Mouse (Mus musculus): ENCODE measurements at regions not wholly inside any gene's neighbourhood (a gene's known extent, or its start where the extent isn't known, plus 50 kb on each side); places are given as distances from the start of the nearest gene placed in this dataset.

- H3K27ac ChIP-seq, result no peak overlapping the region
- no peak overlapping the region for H3K4me3 ChIP-seq
- H3K36me3 ChIP-seq (ENCODE audit: control insufficient read depth, insufficient read depth, low read length), result peaks cover 2% of the 10 kb centered on the region; the same call in 1 of the 2 replicates
- no peak for DNase-seq
- no peak for TF ChIP-seq POLR2A (IDR thresholded peaks at IDR 0.05; ENCODE audit: insufficient read depth, low read depth, low read length)
- TF ChIP-seq CTCF (IDR thresholded peaks at IDR 0.05), result no peak
- TF ChIP-seq EP300 (IDR thresholded peaks at IDR 0.05; ENCODE audit: insufficient read depth, low read depth, low read length), result no peak
- no peaks in the 10 kb centered on the region for H3K4me1 ChIP-seq (ENCODE audit: control insufficient read depth, insufficient read depth, low read length)
- no peaks in the 10 kb centered on the region for H3K27me3 ChIP-seq (ENCODE audit: control insufficient read depth, insufficient read depth, low read length)
- intact Hi-C loops (cut with DNase I), result loop anchor here (1.0 kb wide), 1 partner anchor 31 kb away; no protein-coding TSS in a partner anchor
- H3K79me2 ChIP-seq (replicated peaks; ENCODE audit: control insufficient read depth, insufficient read depth, low read length), result no peaks in the 10 kb centered on the region
- H3K9ac ChIP-seq (ENCODE audit: low read depth, low read length), result no peak overlapping the region
- 68% methylated on average over 3 of the region's 3 CpGs for WGBS
Measured at GRCm38 (mm10) chr1:193672681-193673080, 302.6 kb upstream of the Camk1g start.

GRCm38 (mm10) chr1:193671816-193672254 is 301.7 kb upstream of the Camk1g start:
- intact Hi-C loops (cut with DNase I), result no loop called here
- TF ChIP-seq POLR2A (IDR thresholded peaks at IDR 0.05; ENCODE audit: insufficient read depth, low read depth, low read length) (no peak), EP300 (IDR thresholded peaks at IDR 0.05; ENCODE audit: insufficient read depth, low read depth, low read length) (no peak), CTCF (IDR thresholded peaks at IDR 0.05) (no peak)
- WGBS, result 49% methylated on average over 3 of the region's 3 CpGs

GRCm38 (mm10) chr1:193671046-193671445 is 300.9 kb upstream of the Camk1g start:
- H3K79me2 ChIP-seq (replicated peaks; ENCODE audit: control insufficient read depth, insufficient read depth, low read length), result no peaks in the 10 kb centered on the region
- H3K27ac ChIP-seq, result no peak overlapping the region
- no peak overlapping the region for H3K4me3 ChIP-seq
- no peak for TF ChIP-seq EP300 (IDR thresholded peaks at IDR 0.05; ENCODE audit: insufficient read depth, low read depth, low read length)
- 69% methylated on average over 1 of the region's 1 CpGs for WGBS
- 0 out of 2 replicates have a peak, but pooled peaks cover 2% of the 10 kb centered on the region for H3K4me1 ChIP-seq (ENCODE audit: control insufficient read depth, insufficient read depth, low read length)
- no peaks in the 10 kb centered on the region for H3K27me3 ChIP-seq (ENCODE audit: control insufficient read depth, insufficient read depth, low read length)
- H3K9ac ChIP-seq (ENCODE audit: low read depth, low read length), result no peak overlapping the region
- peaks cover 2% of the 10 kb centered on the region; the same call in 1 of the 2 replicates for H3K36me3 ChIP-seq (ENCODE audit: control insufficient read depth, insufficient read depth, low read length)
- no peak for DNase-seq
- intact Hi-C loops (cut with DNase I), result no loop called here

More at GRCm38 (mm10) chr1:193671816-193672254, 301.7 kb upstream of the Camk1g start:
- Histone ChIP-seq H3K79me2 (replicated peaks; ENCODE audit: control insufficient read depth, insufficient read depth, low read length) (no peaks in the 10 kb centered on the region), H3K4me1 (ENCODE audit: control insufficient read depth, insufficient read depth, low read length) (no peaks in the 10 kb centered on the region), H3K36me3 (ENCODE audit: control insufficient read depth, insufficient read depth, low read length) (peaks cover 2% of the 10 kb centered on the region; the same call in 1 of the 2 replicates), H3K27me3 (ENCODE audit: control insufficient read depth, insufficient read depth, low read length) (no peaks in the 10 kb centered on the region), H3K27ac (no peak overlapping the region), H3K9ac (ENCODE audit: low read depth, low read length) (no peak overlapping the region), H3K4me3 (no peak overlapping the region)
- no peak for DNase-seq

GRCm38 (mm10) chr1:193670008-193670407 is 299.9 kb upstream of the Camk1g start:
- H3K36me3 ChIP-seq (ENCODE audit: control insufficient read depth, insufficient read depth, low read length), result peaks cover 3% of the 10 kb centered on the region; the same call in 1 of the 2 replicates
- no peaks in the 10 kb centered on the region for H3K27me3 ChIP-seq (ENCODE audit: control insufficient read depth, insufficient read depth, low read length)
- no peak overlapping the region for H3K9ac ChIP-seq (ENCODE audit: low read depth, low read length)
- TF ChIP-seq EP300 (IDR thresholded peaks at IDR 0.05; ENCODE audit: insufficient read depth, low read depth, low read length) (no peak), CTCF (IDR thresholded peaks at IDR 0.05) (no peak), POLR2A (IDR thresholded peaks at IDR 0.05; ENCODE audit: insufficient read depth, low read depth, low read length) (no peak)
- no peak overlapping the region for H3K27ac ChIP-seq
- H3K4me1 ChIP-seq (ENCODE audit: control insufficient read depth, insufficient read depth, low read length), result 0 out of 2 replicates have a peak, but pooled peaks cover 2% of the 10 kb centered on the region
- intact Hi-C loops (cut with DNase I), result no loop called here
- no peak for DNase-seq
- H3K4me3 ChIP-seq, result no peak overlapping the region
- H3K79me2 ChIP-seq (replicated peaks; ENCODE audit: control insufficient read depth, insufficient read depth, low read length), result no peaks in the 10 kb centered on the region

GRCm38 (mm10) chr1:193668841-193669240 is 298.7 kb upstream of the Camk1g start:
- H3K4me3 ChIP-seq, result no peak overlapping the region
- TF ChIP-seq POLR2A (IDR thresholded peaks at IDR 0.05; ENCODE audit: insufficient read depth, low read depth, low read length) (no peak), EP300 (IDR thresholded peaks at IDR 0.05; ENCODE audit: insufficient read depth, low read depth, low read length) (0 out of 2 replicates have a peak, but pooled peaks have one; percentile 38), CTCF (IDR thresholded peaks at IDR 0.05) (no peak)
- no peaks in the 10 kb centered on the region for H3K79me2 ChIP-seq (replicated peaks; ENCODE audit: control insufficient read depth, insufficient read depth, low read length)
- H3K36me3 ChIP-seq (ENCODE audit: control insufficient read depth, insufficient read depth, low read length), result peaks cover 3% of the 10 kb centered on the region; the same call in 1 of the 2 replicates
- no peaks in the 10 kb centered on the region for H3K27me3 ChIP-seq (ENCODE audit: control insufficient read depth, insufficient read depth, low read length)
- H3K4me1 ChIP-seq (ENCODE audit: control insufficient read depth, insufficient read depth, low read length), result 0 out of 2 replicates have a peak, but pooled peaks cover 2% of the 10 kb centered on the region
- peak overlapping the region; percentile 49 for H3K27ac ChIP-seq
- DNase-seq, result peak; percentile 26 to 53
- no peak overlapping the region for H3K9ac ChIP-seq (ENCODE audit: low read depth, low read length)
- intact Hi-C loops (cut with DNase I), result loop anchor here (5.0 kb wide), 1 partner anchor 92 kb away; no protein-coding TSS in a partner anchor

- no peak overlapping the region for H3K4me3 ChIP-seq
- intact Hi-C loops (cut with DNase I), result loop anchor here (5.0 kb wide), 1 partner anchor 89 kb away; no protein-coding TSS in a partner anchor
- TF ChIP-seq EP300 (IDR thresholded peaks at IDR 0.05; ENCODE audit: insufficient read depth, low read depth, low read length), result peak; percentile 43; the same call in 1 of the 2 replicates
- no peak for TF ChIP-seq CTCF (IDR thresholded peaks at IDR 0.05)
- peak; percentile 20; the same call in 1 of the 2 replicates for TF ChIP-seq POLR2A (IDR thresholded peaks at IDR 0.05; ENCODE audit: insufficient read depth, low read depth, low read length)
- peaks cover 3% of the 10 kb centered on the region; the same call in 1 of the 2 replicates for H3K36me3 ChIP-seq (ENCODE audit: control insufficient read depth, insufficient read depth, low read length)
- 54% methylated on average over 5 of the region's 5 CpGs for WGBS
- peaks cover 2% of the 10 kb centered on the region; the same call in 1 of the 2 replicates for H3K4me1 ChIP-seq (ENCODE audit: control insufficient read depth, insufficient read depth, low read length)
- DNase-seq, result peak; percentile 27 to 50
- H3K27ac ChIP-seq, result peak overlapping the region; percentile 40; the same call in 1 of the 2 replicates
- no peaks in the 10 kb centered on the region for H3K27me3 ChIP-seq (ENCODE audit: control insufficient read depth, insufficient read depth, low read length)
- no peaks in the 10 kb centered on the region for H3K79me2 ChIP-seq (replicated peaks; ENCODE audit: control insufficient read depth, insufficient read depth, low read length)
- no peak overlapping the region for H3K9ac ChIP-seq (ENCODE audit: low read depth, low read length)
Measured at GRCm38 (mm10) chr1:193665854-193666253, 295.8 kb upstream of the Camk1g start.
